Mouse (Mus musculus) heart, postnatal 4 days (tissue): ENCODE measurements around the gene Il2rg. TPM values are rescaled to one million over a fixed set of nuclear protein-coding genes. Genes with fewer than 3 reads are reported as not detected.

ENCODE experiments used
- DNase-seq: peaks from one replicate; pipeline ENCODE4 v3.0.0; 2021
- total RNA-seq, 2 experiments: library from RNA; stranded (reverse); gene quantifications; 2 replicates each; pipeline ENCODE4 v1.2.3; 2021

Gene Il2rg
- total RNA-seq = 10 to 100 TPM; 12.5 to 17.3 TPM

DNA sequence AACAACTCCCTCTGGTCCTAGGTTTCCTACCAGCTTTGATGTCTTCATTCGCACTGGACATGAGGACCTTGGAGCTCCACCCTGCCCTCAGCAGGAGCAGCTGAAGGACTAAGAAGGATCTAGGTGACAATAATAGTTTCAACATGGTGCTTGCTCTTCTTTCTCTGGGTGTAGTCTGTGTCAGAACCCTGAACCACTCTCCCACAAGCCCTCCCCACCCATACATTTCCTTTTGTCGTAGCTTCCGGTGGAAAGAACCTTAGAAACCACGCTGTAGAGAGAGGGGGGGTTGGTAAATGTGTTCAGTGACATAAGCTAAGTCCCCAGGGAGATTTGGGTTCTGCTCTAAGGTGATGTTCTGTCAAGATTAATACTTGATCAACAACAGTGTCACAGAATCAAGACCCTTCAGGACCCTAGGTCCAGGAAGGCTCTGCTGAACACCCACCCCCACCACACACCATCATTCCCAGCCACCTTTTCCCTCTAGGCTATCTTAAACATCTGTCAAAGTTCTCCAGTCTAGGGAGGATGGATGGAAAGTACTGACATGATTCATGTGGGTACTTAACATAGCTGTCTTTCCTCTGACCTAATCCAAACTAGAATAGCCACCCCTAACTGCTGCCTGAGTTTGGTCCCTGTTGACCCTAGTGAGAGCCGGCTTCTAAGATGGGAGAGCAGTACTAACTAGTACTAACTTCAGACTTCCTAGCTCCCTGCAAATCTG is at the start of gene Il2rg:
Il2rg (minus strand) TSS at position 231 of the 730 bp plus-strand sequence.
- DNase-seq = no peak

DNA sequence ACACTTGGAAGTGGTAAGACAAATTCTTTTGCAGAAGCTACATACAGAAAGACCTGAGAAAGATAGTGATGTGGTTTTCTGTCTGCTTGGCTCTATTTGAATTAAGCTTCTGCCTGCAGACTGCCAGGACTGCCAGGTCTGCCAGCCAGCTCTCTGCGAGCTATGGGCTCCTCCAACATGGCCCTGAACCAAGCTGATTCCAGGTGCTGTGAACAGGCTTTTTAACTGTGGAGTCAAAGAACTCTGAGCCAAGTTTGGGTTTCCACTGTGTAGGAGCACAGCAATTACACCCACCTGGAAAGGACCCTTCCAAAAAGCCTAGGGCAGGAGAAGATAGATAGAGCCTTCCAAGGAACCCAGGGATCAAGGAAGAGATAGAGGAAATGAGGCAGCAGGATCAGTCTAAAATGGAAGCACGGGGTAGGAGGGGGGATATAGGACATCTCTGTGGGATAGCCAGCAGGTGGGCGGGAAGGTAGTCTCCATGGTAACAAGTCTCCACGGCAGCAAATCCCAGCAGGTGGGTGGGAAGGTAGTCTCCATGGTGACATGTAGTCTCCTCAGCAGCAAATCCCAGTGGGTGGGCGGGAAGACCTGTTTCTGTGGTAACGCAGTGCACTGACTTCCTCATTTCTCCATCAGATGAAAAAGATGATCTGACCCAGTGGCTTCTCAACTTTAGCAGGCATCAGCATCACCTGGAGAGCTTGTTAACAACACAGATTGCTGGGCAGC is 45.7 kb upstream of the Il2rg start:
- no peak for DNase-seq

DNA sequence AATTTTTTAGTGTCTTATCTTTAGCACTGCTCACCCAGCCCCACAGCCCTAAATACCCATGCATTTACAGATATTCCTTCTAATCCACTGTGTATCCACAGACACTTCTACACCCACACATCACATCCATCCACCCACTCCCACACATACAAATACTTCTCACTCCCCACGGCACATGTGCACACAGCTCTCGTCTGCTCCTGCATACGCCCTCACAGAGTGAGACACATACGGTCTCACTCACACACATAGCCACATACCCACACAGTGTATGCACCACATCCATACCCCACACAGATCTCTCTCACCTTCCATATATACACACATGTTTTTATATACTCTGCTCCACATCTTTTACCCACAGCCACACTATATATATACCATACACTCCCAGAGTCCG is 41.2 kb upstream of the Il2rg start:
- DNase-seq = no peak

DNA sequence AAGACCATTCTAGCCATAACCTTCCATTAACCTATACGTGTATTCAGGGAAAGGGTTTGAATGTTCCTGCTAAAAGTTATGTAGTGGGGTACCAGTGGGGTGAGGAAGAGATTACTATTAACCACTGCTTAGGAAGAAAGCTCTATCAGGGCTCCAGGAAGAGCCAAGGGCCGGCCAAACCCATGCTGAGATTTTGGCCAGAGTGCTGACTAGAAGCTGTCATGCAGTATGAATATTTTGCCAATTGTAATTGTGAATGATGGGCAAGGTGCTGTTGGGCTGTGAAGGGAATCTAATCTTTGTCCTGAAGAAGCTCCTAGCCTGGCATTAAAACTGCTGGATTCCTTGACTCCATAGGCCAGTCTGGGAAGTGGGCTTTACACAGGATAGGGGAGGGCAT is 36.6 kb upstream of the Il2rg start:
- DNase-seq = no peak

DNA sequence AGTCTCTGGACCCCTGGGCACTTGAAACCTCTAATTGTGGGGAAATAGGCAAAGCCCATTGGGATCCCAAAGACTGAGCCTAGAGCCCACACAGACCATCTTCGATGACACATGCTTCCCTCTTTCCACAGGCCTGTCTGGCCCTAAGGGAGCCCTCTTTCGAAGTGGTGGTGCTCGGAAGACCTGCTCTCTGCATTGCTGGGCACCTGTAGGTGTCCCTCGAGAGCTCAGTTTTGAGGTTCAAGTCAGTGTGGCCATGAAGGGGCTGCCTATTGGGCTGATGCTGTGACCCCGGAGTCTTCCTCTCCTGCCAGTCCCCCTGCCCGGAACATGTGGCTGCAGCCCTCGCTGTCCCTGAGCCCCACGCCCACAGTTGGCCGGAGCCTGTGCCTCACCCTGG is 33.6 kb upstream of the Il2rg start:
- DNase-seq = no peak

DNA sequence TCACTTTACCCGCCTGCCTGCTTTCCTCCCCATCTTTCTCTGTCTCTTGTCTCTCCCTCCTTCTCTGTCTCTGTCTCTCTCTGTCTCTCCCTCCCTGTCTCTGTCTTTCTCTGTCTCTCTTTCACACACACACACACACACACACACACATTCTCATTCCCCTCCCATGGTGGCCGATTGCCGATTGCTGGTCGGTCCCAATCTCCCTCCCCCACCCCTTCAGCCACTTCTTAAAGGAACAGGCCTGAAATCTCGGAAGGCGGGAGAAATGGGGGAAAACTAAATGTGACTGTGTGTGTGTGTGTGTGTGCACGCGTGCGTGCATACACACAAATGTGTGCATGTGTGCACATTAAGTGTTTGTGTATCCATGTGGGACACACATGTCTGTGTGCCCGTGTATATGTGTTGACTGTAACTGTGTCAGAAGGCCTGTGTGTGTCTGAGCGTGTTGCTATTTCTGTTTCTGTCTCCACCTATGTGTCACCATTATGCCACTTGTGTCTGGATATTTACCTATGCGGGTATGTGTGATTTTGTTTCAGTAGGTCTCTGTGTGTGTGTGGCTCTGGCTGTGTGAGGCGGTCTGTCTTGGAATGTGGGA is 32.5 kb upstream of the Il2rg start:
- peak; percentile 17 for DNase-seq

DNA sequence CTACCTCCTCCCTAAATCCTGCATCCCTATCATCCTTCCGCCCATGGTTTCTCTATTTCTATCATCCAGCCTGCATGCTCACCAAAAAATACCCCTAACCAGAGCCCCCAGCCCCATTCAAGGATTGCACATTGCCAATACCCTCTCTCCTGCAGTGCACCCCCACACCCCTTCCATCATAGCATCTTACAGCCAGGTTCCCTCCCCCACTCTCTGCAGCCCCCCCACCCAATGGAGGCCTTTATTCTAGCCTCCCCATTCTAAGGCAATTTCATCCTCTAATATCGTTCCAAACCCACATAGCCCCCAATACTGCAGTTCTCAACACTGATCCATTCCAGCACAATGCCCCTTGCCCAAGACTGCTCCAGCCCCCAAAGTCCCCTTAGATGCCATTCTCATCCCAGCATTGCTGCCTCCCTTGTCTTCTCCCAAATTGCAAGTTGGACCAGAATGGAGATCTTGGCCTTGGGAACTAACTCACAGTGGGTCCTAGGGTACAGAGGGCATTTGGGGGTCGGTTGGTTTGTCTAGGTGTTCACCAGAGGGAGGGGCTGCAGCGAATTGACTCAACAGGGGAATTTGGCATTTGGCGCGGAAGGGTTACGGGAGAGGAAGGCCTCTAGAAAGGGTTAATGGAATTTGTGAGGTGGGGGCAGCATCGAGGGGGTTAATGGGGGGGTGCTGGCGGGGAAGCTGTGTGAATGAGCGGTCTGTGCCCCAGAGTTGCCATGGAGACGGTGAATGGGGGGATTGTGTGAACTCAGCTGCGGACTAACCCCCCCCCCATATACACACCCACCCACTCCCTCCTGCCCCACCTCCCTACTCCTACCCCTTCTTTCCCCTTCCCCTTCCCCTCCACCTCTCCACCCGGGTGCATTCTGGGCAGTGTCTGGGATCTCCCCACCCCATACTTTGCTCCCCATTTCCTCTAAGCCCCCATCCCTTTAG is 31.7 kb upstream of the Il2rg start:
- DNase-seq = no peak

DNA sequence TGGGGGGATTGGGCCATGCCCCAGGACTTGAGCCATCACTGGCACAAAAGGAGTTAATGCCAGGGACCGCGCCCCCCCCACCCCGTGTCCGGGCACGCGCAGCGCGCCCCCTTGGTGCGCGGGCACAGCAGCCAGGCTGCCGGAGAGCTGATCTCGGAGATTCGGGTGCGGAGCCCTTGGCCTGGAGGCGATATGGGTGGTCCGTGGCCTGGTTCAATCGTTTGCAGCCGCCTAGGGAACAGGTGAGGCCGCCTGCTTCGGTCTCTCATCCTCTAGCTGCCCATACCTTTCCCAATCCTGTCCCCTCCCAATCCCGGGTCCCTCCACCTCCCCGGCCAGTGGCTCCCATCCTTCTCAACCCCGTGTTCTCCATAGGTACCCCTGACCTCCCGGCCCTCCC is 31.0 kb upstream of the Il2rg start, which contains the start of gene Nlgn3:
Nlgn3 (plus strand) TSS at position 114 of the 400 bp plus-strand sequence.
- no peak for DNase-seq

DNA sequence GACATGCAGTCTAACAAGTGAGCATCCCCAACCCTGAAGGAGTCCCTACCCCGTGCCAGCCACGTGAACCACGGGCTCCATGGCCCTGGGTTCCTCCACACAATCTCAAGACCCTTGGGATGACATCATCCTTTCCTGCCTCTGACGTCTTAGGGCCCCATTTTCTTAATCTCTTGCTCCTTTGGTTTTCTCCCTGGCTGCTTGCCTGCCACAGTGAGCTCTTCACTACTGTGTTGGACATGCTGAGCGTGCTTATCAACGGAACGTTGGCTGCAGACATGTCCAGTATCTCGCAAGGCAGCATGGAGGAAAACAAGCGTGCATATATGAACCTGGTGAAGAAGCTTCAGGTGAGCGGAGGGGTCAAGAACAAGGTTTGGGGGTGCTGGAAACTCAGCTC is 22.1 kb upstream of the Il2rg start:
- no peak for DNase-seq

DNA sequence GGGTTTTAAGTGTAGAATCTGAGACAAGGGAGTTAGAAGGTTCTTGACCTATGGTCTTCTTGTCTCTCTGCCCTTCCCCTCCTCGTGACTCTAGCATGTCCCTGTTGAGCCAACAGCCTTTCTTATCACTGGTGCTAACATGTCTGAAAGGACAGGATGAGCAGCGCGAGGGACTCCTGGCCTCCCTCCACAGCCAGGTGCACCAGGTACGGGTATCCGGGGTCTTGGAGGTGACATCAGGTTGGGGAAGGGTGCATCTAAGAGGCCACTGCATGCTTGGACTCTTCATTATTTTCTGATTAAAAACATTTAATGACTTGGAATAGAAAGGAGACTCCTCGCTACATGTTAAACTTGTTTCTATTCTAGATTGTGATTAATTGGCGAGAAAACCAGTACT is 21.0 kb upstream of the Il2rg start:
- no peak for DNase-seq

DNA sequence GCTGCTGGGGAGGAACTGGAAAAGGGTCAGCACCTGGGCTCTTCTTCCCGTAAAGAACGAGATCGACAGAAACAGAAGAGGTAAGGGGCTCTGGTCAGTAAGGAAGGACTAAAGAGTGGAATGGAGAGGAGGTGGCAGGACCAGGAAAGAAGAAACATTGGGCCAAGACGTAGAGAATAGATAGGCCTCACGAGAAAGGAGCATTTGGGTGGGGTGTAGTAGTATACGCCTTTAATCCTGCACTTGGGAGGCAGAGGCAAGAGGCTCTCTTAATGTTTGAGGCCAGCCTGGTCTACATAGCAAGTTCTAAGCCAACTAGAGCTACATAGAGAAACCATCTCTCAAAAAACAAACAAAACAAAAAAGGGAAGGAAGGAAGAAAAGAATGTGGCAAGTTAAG is 20.4 kb upstream of the Il2rg start:
- DNase-seq = no peak

DNA sequence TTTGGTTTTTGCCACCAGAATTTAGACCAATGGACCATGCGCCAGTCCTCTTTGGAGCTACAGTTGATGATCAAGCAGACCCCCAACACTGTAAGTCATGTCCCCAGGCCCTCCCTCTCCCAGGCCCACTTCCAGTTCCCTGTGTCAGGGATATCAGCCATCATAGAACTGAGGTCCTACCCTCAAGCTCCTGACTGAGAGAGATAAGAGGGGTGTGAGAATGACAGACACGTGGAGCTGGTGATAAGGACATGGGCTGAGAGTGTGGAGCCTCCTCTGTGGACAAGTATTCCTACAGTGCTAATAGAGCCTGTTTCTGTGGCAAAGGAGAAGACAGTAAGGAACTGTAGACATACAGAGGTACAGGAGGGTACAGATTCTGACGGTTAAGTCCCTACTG is 19.5 kb upstream of the Il2rg start:
- DNase-seq = no peak

DNA sequence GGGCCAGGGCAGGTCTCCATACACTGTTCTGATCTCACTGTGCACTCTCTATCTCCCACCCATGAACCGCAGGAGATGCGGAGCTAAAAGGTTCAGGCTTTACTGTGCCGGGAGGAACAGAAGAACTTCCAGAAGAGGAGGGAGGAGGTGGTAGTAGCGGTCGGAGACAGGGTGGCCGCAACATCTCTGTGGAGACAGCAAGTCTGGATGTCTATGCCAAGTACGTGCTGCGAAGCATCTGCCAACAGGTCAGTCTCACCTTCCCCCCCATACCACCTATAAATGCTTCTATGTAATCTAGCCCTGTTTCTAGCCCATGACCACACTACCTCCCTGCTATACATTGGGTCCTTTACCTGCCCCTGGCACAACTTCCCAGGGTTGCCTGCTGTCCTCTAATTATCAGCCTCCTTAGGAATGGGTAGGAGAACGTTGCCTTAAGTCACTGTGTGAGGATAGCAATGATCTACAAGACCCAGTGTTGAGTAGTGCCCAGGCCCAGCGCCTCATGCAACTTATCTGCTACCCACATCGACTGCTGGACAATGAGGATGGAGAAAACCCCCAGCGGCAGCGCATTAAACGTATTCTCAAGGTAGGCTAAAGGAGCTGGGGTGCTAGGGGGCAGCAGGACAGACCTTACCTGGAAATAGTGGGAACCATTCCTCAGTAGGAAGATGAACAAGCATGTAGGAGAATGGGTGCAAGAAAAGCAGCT is 18.1 kb upstream of the Il2rg start:
- no peak for DNase-seq

DNA sequence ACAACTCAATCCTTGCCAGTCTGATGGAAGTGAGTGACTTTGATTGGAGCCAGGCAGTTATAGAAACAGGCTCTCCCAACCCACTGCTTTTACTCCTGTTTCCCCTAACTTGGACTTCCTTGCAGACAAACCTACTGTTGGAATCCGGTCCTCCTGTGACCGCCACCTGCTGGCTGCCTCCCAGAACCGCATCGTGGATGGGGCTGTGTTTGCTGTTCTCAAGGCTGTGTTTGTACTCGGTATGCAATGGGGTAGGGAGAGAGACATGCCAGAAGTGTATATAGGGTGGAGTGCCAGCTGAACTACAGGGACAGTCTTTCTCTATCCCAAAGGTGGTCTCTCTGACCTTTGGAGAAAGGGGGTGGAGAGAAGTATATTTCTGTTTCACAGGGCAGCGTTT is 17.5 kb upstream of the Il2rg start:
- DNase-seq = peak; percentile 71

DNA sequence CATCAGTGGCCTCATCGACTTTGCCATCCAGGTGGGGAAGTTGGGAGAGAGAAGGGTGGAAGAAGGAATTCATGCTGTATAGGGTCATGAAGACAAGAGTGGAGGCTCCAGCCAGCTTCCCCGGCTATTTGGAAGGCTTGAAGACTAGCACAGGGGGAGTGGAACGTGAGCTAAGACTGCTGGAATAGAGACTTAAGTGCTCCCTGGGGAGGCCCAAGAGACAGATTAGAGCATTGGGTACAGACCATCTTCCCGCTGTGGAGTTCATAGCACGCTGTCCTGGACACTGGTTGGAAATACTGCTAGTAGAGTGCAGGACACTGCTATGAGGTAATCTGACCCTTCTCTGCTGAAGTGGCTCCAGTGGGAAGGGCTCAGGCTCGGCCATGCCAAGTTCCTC is 14.8 kb upstream of the Il2rg start:
- no peak for DNase-seq

DNA sequence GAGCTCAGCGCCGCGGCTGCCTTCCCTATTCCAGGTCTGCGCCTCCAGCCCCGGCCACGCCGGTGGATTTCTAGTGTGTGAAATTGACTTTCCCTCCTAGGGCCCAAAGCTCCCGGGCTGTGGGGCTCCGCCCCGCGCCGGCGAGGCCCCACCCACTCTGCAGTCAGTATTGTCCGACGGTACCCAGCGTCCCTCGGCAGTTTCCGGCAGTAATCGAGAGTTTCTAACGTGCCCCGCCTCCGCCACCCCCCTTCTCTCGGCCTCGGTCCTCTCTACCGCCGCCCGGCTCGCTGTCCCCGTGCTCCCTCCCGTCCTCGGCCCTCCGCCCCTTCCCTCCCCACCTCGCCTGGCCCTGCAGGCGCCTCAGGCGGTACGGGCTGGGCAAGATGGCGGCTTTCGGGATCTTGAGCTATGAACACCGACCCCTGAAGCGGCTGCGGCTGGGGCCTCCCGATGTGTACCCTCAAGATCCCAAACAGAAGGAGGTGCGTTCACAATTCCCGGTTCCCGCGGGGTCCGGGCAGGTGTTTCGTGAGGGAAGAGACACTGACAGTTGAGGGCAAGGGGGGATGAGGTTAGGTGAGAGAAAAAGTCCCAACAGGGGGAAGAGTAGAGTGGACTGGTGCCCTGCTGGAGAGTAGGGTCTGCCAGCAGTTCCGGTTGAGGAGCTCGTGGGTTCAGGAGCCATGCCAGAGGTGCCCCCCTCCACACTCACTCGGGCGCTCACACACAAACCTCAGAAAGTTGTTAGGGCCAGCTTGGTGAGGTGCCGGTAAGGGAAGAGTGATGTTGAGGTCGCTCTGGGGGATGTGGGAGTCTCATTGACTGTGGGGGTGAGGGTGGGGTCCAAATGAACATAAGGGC is 6.1 kb upstream of the Il2rg start, which contains the start of gene Med12:
Med12 (plus strand) TSS at position 156 of the 864 bp plus-strand sequence.
- peak; percentile 92 for DNase-seq

DNA sequence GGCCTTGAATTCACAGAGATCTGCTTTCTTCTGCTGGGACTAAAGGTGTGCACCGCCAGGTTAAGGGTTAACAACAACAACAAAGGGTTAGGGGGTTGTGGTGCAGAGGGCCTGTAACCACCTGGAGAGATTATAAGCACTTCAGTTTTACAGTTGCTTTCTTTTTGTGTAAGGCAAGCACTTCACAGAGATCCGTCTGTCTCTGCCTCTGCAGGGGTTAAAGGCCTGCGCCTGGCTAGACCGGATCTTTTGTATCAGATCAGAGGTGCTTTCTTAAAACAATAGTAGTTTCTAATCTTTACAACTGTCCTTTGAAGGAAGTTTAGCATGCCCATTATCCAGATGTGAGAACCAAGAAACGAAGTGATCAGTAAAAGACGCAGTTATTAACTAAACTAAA is 5.4 kb upstream of the Il2rg start:
- no peak for DNase-seq

DNA sequence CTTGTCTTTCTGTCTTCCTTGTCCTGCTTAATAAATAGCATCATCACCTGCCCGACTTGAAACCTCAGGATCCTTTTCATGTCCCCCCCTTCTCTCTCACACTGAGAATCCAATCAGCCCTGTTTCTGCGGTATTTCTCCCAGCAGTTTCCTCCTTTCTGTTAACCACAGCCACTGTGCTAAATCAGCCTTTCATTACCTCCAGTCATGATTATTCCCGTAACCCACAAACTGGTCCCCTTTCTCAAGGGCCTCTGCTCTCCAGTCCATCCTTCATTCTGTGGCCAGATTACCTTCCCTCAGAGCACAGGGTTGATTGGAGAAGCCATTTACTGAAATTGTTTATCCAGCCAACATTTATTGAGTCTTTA is 685 bp upstream of the Il2rg start, which contains the start of gene Gm20489:
Gm20489 (minus strand) TSS at position 269 of the 370 bp plus-strand sequence.
- no peak for DNase-seq

DNA sequence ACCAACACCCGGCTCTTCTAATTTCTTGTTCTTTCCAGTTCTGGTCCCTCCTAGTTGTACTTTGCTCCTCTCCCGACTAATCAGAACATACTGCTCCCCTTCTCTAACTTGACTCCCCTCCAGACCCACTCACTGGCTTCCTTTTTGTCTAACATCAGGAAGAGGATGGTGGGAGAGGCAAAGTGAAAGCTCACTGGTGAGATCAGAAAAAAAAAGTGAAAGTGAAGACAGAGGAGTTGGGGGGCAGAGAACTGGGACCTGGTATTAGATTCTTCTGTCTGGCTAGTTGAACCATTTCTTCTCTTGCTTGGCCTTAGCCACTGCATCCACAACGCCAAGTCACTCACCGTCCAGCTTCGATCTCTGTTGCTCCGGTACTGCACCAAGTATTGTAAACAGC is 1.4 kb downstream of the Il2rg start:
- DNase-seq = no peak

DNA sequence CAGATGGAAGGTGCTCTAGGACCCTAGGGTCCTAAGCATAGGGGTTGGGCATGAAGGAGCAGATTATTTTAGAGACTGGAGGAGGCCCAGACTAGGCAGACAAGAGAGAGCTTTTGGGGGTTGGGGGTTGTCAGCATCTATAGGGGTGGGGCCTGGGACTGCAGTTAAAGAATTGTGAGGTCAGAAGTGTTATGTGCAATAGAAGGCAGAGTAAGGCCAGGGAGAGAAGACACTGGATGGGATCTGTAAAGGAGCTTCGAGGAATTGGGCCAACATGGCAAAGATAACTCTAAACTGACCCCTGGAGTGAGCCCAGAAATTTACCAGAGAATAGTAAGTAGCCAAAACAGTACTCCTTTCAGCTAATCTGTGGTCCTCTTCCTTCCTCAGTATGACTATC is 4.2 kb downstream of the Il2rg start, which contains the start of gene Gm614:
Gm614 (minus strand) TSS at position 101 of the 400 bp plus-strand sequence.
- no peak for DNase-seq
